Mouse (Mus musculus) erythroblast, embryonic 14.5 days (primary cell): ENCODE measurements around the gene Kmt2d. TPM values are rescaled to one million over a fixed set of nuclear protein-coding genes. Genes with fewer than 3 reads are reported as not detected.
A peak's percentile ranks its signal among the peaks of the same experiment; 100 is the strongest.

Experiments used
- H3K27me3 ChIP-seq: 2 replicates; pipeline ENCODE4 v1.6.1; 2012; ENCODE audit warnings: inconsistent platforms; ENCODE audit not compliant: control insufficient read depth
- H3K36me3 ChIP-seq: 2 replicates; pipeline ENCODE4 v1.6.1; 2012; ENCODE audit warnings: mild to moderate bottlenecking, inconsistent platforms; ENCODE audit not compliant: control insufficient read depth
- H3K4me1 ChIP-seq: 2 replicates; pipeline ENCODE4 v1.6.1; 2012; ENCODE audit warnings: inconsistent platforms; ENCODE audit not compliant: control insufficient read depth
- H3K4me3 ChIP-seq: replicated peaks from 2 replicates; pipeline ENCODE3; 2012; ENCODE audit warnings: moderate library complexity, mild to moderate bottlenecking, inconsistent platforms
- H3K9me3 ChIP-seq: 2 replicates; pipeline ENCODE4 v1.6.1; 2012; ENCODE audit warnings: low read length, inconsistent platforms, mixed read lengths; ENCODE audit not compliant: control insufficient read depth
- GATA1 ChIP-seq: IDR thresholded peaks from 2 replicates; pipeline ENCODE4 v1.6.1; 2012; ENCODE audit warnings: low read length, inconsistent platforms, mixed read lengths
- TAL1 ChIP-seq: IDR thresholded peaks from 3 replicates; pipeline ENCODE4 v1.6.1; 2012; ENCODE audit warnings: low read length, inconsistent platforms, mixed read lengths
- polyA plus RNA-seq: library from polyadenylated mRNA; stranded (reverse); fragments of >175 nt; gene quantifications from 2 replicates; pipeline ENCODE4 v1.2.3, GENCODE M21; 2012

The Kmt2d gene
- polyA plus RNA-seq, 1 experiment = 2.6 TPM

- Histone ChIP-seq H3K4me3 (no peak overlapping the region), H3K36me3 (peaks cover 100% of the 10 kb centered on the region), H3K4me1 (peaks cover 6% of the 10 kb centered on the region), H3K9me3 (no peaks in the 10 kb centered on the region), H3K27me3 (no peaks in the 10 kb centered on the region)
- TF ChIP-seq GATA1 (no peak), TAL1 (no peak)
Observed at GRCm38 (mm10) chr15:98850668-98851067, 20.3 kb downstream of the Kmt2d start.

- Histone ChIP-seq H3K4me3 (no peak overlapping the region), H3K36me3 (peaks cover 100% of the 10 kb centered on the region), H3K27me3 (no peaks in the 10 kb centered on the region), H3K9me3 (no peaks in the 10 kb centered on the region), H3K4me1 (peaks cover 9% of the 10 kb centered on the region)
- TF ChIP-seq TAL1 = no peak
- no peak for TF ChIP-seq GATA1
Observed at GRCm38 (mm10) chr15:98849956-98850600, 20.9 kb downstream of the Kmt2d start.

GRCm38 (mm10) chr15:98849165-98849564, 21.8 kb downstream of the Kmt2d start:
- Histone ChIP-seq H3K9me3 (no peaks in the 10 kb centered on the region), H3K4me3 (no peak overlapping the region), H3K36me3 (peaks cover 100% of the 10 kb centered on the region), H3K4me1 (peaks cover 17% of the 10 kb centered on the region), H3K27me3 (no peaks in the 10 kb centered on the region)
- TF ChIP-seq TAL1 = no peak

GRCm38 (mm10) chr15:98846140-98846539, 24.9 kb downstream of the Kmt2d start:
- Histone ChIP-seq H3K4me1 (peaks cover 24% of the 10 kb centered on the region), H3K36me3 (peaks cover 100% of the 10 kb centered on the region), H3K4me3 (no peak overlapping the region), H3K27me3 (no peaks in the 10 kb centered on the region), H3K9me3 (no peaks in the 10 kb centered on the region)
- TF ChIP-seq GATA1 = no peak
- TF ChIP-seq TAL1 = no peak

GRCm38 (mm10) chr15:98845149-98845548, 25.9 kb downstream of the Kmt2d start:
- Histone ChIP-seq H3K4me3 (no peak overlapping the region), H3K4me1 (peaks cover 25% of the 10 kb centered on the region), H3K9me3 (no peaks in the 10 kb centered on the region), H3K36me3 (peaks cover 100% of the 10 kb centered on the region), H3K27me3 (no peaks in the 10 kb centered on the region)
- TF ChIP-seq GATA1 = no peak
- no peak for TF ChIP-seq TAL1

- Histone ChIP-seq H3K4me3 (no peak overlapping the region), H3K27me3 (no peaks in the 10 kb centered on the region), H3K9me3 (no peaks in the 10 kb centered on the region; the same call in 1 of the 2 replicates), H3K36me3 (peaks cover 100% of the 10 kb centered on the region), H3K4me1 (peaks cover 36% of the 10 kb centered on the region)
- no peak for TF ChIP-seq GATA1
- no peak for TF ChIP-seq TAL1
Observed at GRCm38 (mm10) chr15:98843595-98844223, 27.3 kb downstream of the Kmt2d start.

GRCm38 (mm10) chr15:98839671-98840585, 31.1 kb downstream of the Kmt2d start:
- peaks cover 100% of the 10 kb centered on the region for H3K36me3 ChIP-seq
- no peak for TF ChIP-seq TAL1
- TF ChIP-seq GATA1 = no peak
- no peak overlapping the region for H3K4me3 ChIP-seq
- no peaks in the 10 kb centered on the region; the same call in 1 of the 2 replicates for H3K9me3 ChIP-seq
- H3K27me3 ChIP-seq = no peaks in the 10 kb centered on the region
- peaks cover 70% of the 10 kb centered on the region for H3K4me1 ChIP-seq

- peaks cover 4% of the 10 kb centered on the region for H3K9me3 ChIP-seq
- H3K4me3 ChIP-seq = no peak overlapping the region
- peaks cover 100% of the 10 kb centered on the region for H3K36me3 ChIP-seq
- no peaks in the 10 kb centered on the region for H3K27me3 ChIP-seq
- no peak for TF ChIP-seq TAL1
- no peak for TF ChIP-seq GATA1
- H3K4me1 ChIP-seq = peaks cover 69% of the 10 kb centered on the region
Observed at GRCm38 (mm10) chr15:98839161-98839560, 31.8 kb downstream of the Kmt2d start.

GRCm38 (mm10) chr15:98837743-98838103, 33.3 kb downstream of the Kmt2d start:
- peaks cover 78% of the 10 kb centered on the region for H3K4me1 ChIP-seq
- peaks cover 98% of the 10 kb centered on the region for H3K36me3 ChIP-seq
- peaks cover 5% of the 10 kb centered on the region for H3K9me3 ChIP-seq
- peak overlapping the region; percentile 58 for H3K4me3 ChIP-seq
- TF ChIP-seq GATA1 (no peak), TAL1 (no peak)
- no peaks in the 10 kb centered on the region for H3K27me3 ChIP-seq
